Mouse (Mus musculus): ENCODE data around the gene Ly6g6d.

The Ly6g6d gene

DNA sequence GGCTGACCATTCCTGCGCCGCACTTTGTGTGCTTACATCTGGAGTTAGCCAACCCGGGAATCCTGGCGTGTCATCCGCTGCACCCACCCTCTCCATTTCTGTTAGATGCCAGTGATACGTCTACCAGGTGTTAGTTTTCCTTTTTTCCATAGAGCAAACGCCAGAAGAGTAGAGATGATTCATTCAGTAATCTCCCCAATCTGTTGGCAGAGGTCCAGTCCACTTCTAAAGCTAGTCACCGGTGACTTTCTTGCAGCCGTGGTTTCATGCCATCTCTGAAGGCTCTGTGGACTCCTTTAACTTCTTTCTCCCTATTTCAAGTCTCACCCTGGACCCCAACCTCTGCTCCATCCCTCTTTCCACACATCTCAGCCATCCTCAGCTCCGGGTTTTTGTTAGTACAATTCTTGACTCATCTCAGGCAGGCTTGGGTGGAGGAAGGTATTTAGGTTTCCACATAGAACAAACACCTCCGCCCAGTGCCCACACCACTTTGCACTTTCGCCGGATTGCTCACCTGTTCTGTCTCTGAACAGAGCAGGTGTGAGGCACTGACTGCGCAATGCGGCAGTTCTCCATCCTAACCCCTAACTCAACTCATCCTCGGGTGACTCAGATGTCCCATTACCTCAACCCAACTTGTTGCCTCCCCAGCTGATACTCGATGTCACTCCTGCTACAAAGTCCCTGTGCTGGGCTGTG lies 9.5 kb downstream of the Ly6g6d start:
- no peak for DNase-seq (ENCODE audit: low spot score in 2 of 2)

DNA sequence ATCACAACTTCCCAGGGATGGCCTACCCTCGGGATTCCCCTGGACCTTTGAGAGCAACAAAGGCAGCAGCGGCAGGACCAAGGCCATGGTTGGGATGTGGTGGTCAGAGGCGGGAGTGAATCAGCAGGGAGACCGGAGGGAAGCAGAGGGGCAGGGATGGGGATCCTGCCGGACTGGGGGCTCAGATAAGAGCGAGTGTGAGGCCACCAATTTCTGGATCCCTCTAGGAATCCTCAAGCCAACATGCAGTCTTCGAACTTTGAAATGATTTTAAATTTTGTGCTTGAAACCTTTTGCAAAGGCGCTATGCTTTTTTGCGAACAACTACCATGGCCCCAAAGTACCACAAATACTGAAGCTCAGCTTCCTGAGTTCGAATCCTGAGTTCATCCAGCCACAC lies 11.8 kb downstream of the Ly6g6d start, which contains the start of gene Mpig6b:
TSS of gene Mpig6b (minus strand) at position 101 of the 400 bp plus-strand sequence.
- no peak for DNase-seq (ENCODE audit: low spot score in 2 of 2)

DNA sequence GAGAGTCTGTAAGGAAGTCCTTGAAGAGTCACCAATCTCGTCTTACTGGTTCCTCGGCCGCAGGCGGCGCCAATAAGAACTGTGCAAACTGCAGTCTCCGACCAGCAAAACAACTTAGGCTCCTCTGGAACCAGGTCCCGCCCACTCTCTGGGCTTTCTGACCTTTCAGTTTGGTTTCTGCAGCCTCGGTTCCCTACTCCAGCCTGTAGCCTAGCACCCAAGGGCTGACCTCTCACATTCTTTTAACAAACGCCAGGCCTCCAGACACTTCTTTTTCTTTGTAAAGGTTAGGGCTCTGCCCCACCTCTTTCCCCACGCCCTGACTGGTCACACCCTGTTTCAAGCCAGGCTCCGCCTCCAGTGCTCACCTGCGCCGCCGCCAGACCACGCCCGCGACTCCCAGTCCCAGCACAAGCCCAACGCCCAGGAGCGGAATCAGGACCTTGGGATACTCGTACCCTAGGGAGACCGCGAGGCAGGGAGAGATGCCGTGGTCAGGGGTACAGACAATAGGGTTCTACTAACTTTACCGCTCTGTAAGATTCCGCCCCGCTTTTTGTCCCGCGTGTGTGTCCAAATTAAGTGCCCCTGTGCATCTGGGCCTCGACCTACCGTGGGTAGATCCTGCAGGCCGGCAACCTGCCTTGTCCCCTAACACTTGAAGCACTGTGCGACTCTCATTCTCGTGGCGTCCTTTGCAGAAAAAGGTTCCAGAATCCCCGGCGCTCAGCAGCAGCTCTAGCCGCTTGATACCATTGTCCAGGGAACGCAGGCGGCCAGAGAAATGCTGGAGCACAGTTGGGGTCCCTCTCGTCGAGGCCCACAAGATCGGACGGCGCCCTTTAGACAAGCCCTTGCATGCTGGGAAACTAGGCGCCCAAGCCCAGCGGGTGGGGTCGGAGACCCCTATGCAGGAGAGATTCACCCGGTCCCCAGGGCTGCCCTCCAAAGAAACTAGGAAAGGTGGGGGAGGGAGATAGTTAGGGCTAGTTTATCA lies 12.6 kb downstream of the Ly6g6d start, which contains the start of gene Ly6g6c:
TSS of gene Ly6g6c (plus strand) at position 438 of the 997 bp plus-strand sequence.
- DNase-seq (ENCODE audit: low spot score in 2 of 2): no peak

DNA sequence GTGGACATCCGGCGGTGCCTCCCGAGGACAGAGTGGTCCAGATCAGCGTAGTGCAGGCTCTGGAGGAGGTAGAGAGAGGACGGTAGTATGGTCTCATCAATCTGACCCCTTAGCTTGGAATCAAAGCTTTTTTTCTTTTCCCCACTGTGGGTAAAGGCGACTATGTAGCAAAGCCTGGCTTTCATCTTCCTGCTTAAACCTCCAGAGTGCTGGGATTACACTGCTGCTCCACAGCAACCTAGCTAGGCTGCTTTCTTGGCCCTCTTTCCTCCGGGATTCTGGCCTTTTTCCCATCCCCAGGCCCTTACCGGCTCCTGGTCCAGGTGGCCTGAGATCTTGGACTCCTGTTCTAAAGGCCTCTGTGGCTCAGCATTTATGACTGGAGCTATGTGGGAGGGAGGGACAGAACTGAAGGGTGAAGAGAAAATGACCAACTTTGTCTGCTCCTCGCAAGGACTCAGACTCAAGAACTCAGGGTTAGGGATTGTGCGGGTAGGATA lies 13.4 kb downstream of the Ly6g6d start:
- DNase-seq (ENCODE audit: low spot score in 2 of 2): no peak

DNA sequence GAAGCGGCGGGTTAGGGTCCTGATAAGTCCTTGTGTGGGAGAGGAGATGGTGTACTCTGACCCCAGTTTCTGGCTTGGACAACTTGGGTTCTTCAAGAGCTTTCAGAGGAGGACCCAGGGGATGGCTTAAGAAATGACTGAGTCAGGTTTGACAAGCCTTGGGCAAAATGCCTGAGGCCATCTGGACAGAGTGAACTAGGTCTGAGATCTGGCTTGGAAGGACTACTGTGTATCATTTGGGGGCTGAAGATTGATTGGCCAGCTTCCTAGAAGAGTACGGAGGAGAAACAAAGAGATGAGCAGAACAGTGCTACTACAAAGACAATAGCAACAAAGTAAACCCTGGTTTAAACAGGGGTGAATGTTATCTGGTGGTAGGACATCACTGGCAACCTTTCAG lies 14.4 kb downstream of the Ly6g6d start:
- DNase-seq (ENCODE audit: low spot score in 2 of 2): no peak

DNA sequence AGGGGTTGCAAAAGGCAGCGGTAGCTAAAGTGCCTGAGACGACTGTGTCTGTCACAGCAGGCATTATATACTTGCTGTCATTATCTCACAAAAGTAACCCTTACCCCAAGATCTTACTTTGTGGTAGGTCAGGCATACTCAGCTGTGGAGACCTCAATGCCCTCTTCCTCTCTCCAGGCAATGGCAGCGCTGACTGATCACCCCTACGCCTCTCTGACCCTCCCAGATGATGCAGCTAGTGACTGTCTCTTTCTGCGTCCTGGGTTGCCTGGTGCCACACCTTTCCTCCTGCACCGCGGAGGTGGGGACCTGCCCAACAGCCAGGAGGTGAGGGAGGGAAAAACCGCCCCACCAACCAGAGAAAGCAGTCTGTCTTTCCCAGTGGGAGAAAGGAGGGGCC lies 16.6 kb downstream of the Ly6g6d start:
- no peak for DNase-seq (ENCODE audit: low spot score in 2 of 2)

DNA sequence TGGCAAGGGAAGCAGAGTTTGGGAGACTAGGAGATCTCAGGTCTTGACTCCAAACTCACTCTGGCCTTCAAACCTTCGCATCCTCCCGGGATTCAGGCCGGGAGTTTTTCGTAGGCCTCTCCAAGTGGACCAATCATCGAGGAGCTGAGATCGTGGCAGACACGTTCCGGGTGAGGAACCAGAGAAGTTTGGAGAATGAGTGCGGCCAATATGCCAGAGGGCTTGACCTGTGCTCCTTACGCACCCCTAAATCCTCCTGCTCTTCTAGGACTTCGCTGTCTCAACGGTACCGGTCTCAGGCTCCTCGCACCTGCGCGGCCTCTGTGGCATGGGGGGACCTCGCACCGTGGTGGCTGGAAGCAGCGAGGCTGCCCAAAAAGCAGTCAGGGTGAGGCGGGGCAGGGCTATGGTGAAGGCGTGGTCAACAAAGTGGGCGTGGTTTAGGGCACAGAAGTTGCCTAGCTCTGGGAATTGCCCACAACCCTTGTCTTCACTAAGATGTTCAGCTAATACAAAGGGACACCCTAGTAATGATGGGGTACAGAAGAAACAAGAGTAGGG lies 17.0 kb downstream of the Ly6g6d start:
- DNase-seq (ENCODE audit: low spot score in 2 of 2): no peak

DNA sequence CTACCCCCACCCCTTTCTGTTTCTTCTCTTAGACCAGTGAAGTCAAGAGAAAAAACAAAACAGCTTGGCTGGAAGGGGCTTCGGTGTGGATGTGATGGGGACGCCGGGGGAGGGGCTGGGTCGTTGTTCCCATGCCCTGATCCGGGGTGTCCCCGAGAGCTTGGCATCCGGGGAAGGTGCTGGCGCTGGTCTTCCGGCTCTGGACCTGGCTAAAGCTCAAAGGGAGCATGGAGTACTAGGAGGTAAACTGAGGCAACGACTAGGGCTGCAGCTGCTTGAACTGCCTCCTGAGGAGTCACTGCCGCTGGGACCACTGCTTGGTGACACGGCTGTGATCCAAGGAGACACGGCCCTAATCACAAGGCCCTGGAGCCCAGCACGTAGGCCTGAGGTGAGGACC lies 17.8 kb downstream of the Ly6g6d start:
- DNase-seq (ENCODE audit: low spot score in 2 of 2): no peak

DNA sequence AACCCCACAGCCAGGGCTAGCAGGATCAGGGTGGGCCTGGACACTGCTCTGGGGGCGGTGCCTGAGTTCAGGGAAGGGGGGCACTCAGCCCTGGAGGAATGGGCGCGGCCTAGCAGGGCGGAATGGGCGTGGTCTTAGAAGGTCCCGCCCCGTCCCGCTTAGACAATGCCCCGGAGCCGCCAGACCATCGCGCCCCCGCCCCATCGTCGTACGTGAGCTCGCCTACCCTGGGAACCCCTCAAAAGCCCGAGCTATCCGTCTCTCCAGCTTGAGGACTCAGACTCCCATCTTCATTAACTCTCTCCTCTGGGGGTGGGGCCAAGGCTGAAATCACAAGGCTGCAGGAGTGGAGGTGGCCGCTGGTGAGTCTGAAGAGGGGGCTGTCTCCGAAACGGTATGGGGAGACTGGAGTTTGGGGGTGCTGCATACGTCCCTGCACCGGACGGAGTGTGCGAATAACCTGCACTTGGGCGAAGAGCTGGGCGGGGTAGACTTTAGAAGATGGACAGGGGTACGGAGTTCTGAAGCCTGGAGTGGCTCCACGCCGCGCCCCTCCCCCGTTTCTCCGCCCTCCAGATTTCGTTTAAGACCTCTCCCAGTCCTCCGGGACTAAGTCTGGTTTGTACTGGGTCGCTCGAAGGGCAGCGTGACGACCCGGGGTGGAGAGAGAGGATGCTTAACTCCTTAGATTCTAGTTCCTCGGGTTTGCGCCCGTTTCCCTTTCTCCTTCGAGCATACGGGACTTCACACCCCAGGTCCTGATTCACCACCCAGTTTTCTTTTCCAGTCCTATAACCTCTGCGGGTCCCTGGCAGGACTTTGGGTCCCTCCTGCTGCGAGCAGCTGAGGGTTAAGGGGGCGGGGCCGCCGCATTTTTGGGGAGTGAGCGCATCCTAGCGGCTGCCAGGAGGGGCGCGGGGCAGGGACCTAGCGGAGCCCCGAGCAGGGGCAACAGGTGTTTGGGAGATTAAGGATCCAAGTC lies 18.7 kb downstream of the Ly6g6d start, which contains the start of gene Ddah2:
TSS of gene Ddah2 (plus strand) at position 125 of the 982 bp plus-strand sequence.
- DNase-seq (ENCODE audit: low spot score in 2 of 2): peak; percentile 76 to 84

DNA sequence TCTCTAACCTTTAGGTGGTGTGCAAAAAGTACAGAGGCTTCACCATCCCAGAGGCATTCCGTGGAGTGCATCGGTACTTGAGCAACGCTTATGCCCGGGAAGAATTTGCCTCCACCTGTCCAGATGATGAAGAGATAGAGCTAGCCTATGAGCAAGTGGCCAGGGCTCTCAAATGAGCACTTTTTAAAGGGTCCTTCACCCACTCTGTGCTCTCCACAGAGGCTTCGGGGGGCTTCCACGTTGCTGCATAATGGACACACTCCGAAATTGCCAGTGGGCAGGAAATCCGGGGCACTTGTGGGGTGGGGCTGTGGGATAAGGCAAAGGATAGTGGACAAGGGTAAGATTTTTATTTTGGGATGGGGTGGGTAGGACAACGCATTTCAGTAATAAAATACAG lies 19.5 kb downstream of the Ly6g6d start:
- no peak for DNase-seq (ENCODE audit: low spot score in 2 of 2)

DNA sequence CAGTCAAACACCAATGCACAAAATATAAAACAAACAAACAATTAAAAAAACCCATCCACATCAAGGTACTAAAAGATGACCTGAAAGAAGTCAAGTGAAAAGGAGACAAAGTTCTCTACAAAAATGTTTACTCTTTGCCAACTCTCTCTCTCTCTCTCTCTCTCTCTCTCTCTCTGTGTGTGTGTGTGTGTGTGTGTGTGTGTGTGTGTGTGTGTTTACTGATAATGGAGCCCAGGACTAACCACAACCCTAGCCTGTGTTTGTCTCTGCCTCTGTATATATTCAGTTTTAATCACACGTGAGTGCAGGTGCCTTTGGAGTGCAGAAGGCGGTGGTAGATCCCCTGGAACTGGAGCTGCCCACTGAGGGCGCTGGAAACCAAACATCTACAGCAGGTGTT lies 20.8 kb downstream of the Ly6g6d start:
- DNase-seq (ENCODE audit: low spot score in 2 of 2): no peak

DNA sequence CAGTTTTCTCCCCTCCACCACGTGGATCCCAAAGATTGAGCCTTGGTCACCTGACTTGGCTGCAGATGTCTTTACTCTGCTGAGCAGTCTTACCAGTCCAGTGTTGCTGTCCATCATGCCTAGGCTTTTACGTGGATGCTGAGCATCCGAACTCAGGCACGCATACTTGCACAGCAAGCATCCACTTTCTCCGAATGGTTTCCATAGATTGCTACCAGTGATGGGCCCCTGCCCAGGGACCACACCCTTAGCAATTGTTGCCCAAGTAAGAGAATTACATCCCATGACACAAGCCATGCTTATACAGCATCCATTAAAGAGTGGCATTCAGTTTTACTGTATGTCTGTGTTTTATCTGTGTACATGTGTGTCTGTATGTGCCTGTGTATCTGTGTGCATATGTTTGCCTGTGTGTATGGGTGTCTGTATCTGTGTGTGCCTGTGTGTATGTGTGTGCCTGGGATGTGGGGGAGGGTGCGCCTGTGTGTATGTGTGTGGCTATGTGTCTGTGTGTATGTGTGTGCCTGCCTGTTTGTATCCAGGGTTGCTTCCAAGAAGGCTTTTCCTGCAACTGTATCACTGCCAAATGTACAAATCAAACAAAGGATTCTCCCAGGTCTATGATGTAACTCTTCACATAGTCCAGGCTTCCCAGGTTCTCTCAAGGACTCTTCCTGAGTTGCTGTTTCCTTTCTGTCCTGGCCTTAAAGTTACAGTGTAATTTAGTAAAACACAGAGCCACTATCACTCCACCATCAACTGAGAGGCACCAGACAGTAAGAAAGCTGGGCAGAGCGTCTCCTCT lies 22.0 kb downstream of the Ly6g6d start:
- DNase-seq (ENCODE audit: low spot score in 2 of 2): no peak

DNA sequence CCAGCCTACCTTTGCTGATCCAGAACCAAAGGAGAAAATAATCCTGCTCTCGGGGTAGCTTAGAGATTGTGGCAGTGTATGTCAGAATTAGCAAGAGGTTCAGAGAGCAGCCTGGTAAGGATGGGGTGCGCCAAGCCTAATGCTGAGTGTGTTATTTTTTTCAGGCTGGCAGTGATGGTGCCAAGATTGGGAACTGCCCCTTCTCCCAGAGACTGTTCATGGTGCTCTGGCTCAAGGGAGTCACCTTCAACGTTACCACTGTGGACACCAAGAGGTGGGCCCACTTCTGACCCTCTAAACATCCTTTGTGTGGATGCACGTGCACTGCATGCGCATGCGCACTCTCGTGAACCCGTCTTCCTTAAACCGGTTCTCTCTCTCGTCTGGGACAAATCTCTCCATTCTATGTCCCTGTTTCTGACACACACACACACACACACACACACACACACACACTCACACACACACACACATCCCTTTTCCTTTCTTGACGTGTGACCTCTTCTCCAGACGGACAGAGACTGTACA lies 25.5 kb downstream of the Ly6g6d start:
- DNase-seq (ENCODE audit: low spot score in 2 of 2): no peak

DNA sequence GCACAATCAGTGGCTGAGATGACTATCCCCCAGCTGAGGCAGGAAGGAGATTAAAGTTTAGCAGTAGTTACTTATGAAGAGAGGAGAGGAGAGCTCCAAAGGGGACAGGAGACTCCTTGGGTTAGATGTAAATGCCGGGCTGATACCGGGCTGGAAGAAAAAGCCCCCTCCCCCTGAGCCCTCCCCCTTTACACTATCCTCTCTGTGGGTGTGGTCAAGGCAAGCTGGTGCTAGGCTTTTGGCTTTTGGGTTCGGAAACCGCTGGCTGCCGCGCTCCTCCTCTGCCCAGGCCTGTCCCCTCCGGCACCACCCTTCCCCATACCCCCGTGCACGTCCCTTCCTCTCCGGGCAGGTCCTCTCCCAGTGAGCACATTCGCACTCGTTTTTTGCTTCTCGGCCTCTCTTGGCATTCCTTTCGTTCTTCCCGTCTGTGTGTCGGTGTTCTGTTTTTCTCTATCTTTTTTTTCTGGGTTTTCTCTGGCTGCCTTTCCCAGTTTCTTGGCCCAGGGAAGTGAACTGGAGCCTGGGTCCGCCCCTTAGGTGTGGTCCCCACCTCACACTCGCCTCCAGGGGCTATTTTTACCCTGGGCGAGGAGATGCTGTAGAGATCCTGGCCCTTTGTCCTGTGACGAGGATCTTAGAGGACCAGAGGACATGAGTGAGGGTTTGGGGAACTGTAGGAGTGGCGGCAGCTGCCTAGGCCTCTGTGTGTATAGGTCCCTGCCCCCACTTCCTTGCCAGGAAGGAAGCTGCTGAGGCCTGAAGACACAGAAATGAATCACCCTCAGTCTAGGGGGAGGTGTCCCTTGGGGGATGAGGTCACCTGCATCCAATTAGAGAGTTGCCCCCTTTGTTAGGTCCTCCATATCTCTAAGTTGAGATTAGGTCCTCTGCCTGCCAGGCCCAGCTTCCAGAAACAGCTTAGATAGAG lies 26.4 kb downstream of the Ly6g6d start:
- DNase-seq (ENCODE audit: low spot score in 2 of 2): peak in 1 of 2 experiments; percentile 42

DNA sequence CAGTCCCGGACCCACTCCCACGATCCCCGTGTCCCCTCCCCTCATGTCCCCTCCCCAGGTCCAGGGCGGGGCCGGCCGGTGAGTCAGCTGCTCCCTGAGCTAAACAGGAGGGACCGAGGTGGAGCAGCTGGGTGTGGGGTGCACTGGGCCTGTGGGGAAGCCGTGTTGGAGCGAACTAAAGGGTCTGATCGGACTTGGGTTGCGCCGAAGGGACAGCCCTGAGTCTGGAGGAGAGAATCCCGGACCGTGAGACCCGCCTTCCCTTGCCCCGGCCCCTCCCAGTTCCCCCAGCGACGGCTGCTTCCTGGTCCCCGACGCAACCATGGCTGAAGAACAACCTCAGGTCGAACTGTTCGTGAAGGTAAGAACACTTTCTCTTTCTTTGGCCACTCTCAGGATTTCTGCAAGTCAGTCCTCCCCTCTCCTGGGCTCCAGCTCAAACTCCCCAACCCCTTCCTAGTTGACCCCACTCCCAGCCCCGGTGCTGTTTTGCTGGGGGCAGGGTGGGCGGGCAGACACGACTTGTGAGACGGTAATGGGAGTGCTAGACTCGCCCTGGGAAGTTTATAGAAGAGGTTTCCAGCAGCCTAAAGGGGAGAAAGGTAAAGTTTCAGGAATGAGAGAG lies 27.6 kb downstream of the Ly6g6d start:
- peak in 1 of 2 experiments; percentile 38 for DNase-seq (ENCODE audit: low spot score in 2 of 2)

DNA sequence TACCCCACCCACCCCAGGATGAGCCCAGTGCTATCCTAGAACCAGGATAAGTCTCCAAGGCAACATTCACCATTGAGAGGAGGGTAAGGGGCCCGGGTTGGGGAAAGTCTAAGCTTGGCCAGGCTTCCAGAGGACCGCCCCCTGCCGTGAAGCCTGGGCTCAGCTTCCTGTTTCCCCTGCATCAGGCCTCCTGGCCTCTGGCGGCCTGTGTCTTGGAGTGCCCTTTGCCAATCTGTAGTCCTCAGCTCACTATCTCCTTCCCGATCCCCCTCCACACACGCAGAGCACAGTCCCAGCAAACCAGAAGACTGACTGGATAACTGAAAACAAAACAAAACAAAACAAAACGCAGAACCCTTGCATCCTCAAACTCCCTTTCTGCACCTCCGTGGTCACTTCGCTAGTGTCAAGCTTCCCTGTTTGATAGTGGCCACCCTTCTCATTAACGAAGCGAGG lies 28.3 kb downstream of the Ly6g6d start, which contains the start of gene Clic1:
TSS of gene Clic1 (plus strand) at position 406 of the 456 bp plus-strand sequence.
- no peak for DNase-seq (ENCODE audit: low spot score in 2 of 2)

DNA sequence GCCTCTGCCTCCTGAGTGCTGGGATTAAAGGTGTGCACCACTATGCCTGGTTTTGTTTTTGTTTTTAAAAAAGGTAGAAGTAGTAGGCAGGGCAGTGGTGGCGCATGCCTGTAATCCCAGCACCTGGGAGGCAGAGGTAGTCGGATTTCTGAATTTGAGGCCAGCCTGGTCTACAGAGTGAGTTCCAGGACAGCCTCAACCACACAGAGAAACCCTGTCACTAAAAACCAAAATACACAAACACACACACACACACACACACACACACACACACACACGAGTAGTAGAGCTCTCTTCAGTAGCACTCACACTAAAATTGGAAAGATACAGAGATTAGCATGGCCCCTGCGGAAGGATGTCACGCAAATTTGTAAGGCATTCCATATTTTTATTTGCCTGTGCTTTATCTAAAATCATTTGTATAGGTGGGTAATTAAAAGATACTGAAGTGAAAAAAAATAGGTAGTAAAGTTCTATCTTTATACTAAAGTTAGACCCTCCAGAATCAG lies 28.9 kb downstream of the Ly6g6d start:
- DNase-seq (ENCODE audit: low spot score in 2 of 2): no peak
